Comparison of ENCODE assay signal across 30 mouse cellular contexts in the genomic region with DNA sequence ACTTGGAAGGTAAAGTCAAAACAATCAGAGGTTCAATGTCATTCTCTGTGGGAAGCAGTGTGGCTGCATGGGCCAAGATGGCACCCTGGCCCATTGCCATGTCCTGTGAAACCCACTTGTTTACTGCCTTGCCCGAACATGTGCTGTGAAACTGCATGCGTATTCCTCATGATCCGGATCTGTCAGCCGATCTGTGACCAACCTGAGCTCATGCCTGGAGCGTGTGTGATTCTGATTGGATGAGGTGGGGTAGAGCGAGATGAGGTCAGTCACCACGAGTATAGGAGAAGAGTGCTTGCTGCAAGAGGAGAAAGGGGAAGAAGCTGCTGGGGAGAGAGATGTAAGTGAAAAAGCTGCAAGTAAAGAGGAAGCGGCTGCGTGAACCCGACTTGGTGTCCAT.
DNase-seq lines count a peak whose midpoint lies in the region; ATAC-seq and TF ChIP-seq lines count a peak whose summit lies in the region.
"Had no signal": no experiment of that assay in that cellular context is flagged by ENCODE, and none has a peak within 500 bp of the region (broad histone marks: within the 10 kb centered on the region; RNA-seq: fewer than 3 reads in every experiment).

No protein-coding gene starts in this region.

- no peak for ATAC-seq in lung, postnatal 0 days
- ATAC-seq in megakaryocyte progenitor cell, adult 5-6 weeks (replicated peaks; ENCODE audit: poor library complexity) = peak; percentile 39; the same call in 1 of the 2 replicates
- no peak for ATAC-seq in frontal cortex, adult (ENCODE audit: low TSS enrichment)
- ATAC-seq: forebrain, embryonic 15.5 days; hindbrain, postnatal 0 days; inflammation-experienced regulatory T-cells, adult 6 months had no signal

- no peak for TF ChIP-seq RAD21 in CH12.LX (IDR thresholded peaks at IDR 0.05; ENCODE audit: low read depth, low read length)

- no peak for TF ChIP-seq POLR2A in liver, adult 2 months (IDR thresholded peaks at IDR 0.05; ENCODE audit: extremely low read depth, insufficient read depth, low read length)
- peak; percentile 51; the same call in 1 of the 2 replicates for TF ChIP-seq POLR2A in CH12.LX (IDR thresholded peaks at IDR 0.05; ENCODE audit: low read depth, low read length)

- no peak for TF ChIP-seq EP300 in lung, postnatal 0 days (IDR thresholded peaks at IDR 0.05)
- no peak for TF ChIP-seq EP300 in CH12.LX (IDR thresholded peaks at IDR 0.05; ENCODE audit: low read length)

- dilution Hi-C loops in CH12.LX (cut with MboI; ENCODE audit: extremely low pct_ligation_motif_present, extremely low pct_unique_long_range_greater_than_20kb, low sequenced_read_pairs) = no loop called here

- no peaks in the 10 kb centered on the region for H3K9me3 ChIP-seq in lung, postnatal 0 days (ENCODE audit: low read length)
- peaks cover 6% of the 10 kb centered on the region for H3K9me3 ChIP-seq in CH12.LX (replicated peaks; ENCODE audit: low read length)
- H3K9me3 ChIP-seq: embryonic facial prominence, embryonic 13.5 days; forebrain, embryonic 12.5 days; forebrain, embryonic 15.5 days; heart, embryonic 10.5 days had no signal

- no peak overlapping the region for H3K27ac ChIP-seq in liver, adult 2 months (replicated peaks; ENCODE audit: insufficient read depth, low read depth, low read length)
- H3K27ac ChIP-seq in lung, postnatal 0 days (ENCODE audit: low read length) = no peak overlapping the region
- H3K27ac ChIP-seq in CH12.LX (ENCODE audit: insufficient read depth, low read depth) = no peak overlapping the region
- H3K27ac ChIP-seq: embryonic facial prominence, embryonic 10.5 days; embryonic facial prominence, embryonic 13.5 days; forebrain, embryonic 12.5 days; forebrain, embryonic 15.5 days; heart, adult 2 months; heart, embryonic 10.5 days; heart, embryonic 13.5 days; hindbrain, embryonic 14.5 days; hindbrain, postnatal 0 days had no signal

- H3K4me3 ChIP-seq in liver, adult 2 months (ENCODE audit: insufficient read depth, low read depth, low read length) = no peak overlapping the region
- H3K4me3 ChIP-seq in lung, postnatal 0 days (ENCODE audit: low read depth, low read length) = no peak overlapping the region
- no peak overlapping the region for H3K4me3 ChIP-seq in CH12.LX (replicated peaks in 1 of 3; ENCODE audit: low read depth in 2 of 3, low read length in 2 of 3, poor library complexity in 1 of 3)
- H3K4me3 ChIP-seq: embryonic facial prominence, embryonic 10.5 days; embryonic facial prominence, embryonic 13.5 days; erythroblast, embryonic 14.5 days; forebrain, embryonic 12.5 days; forebrain, embryonic 15.5 days; heart, adult 2 months; heart, embryonic 10.5 days; heart, embryonic 13.5 days had no signal

- no peaks in the 10 kb centered on the region for H3K4me1 ChIP-seq in liver, adult 2 months (ENCODE audit: control insufficient read depth, insufficient read depth, low read length)
- no peaks in the 10 kb centered on the region for H3K4me1 ChIP-seq in lung, postnatal 0 days (ENCODE audit: insufficient read depth, low read depth, low read length)
- peaks cover 0 to 5% of the 10 kb centered on the region in 2 experiments; a peak in 1 of 4 replicates for H3K4me1 ChIP-seq in CH12.LX (ENCODE audit: control insufficient read depth in 1 of 2, insufficient read depth in 2 of 2)
- H3K4me1 ChIP-seq: embryonic facial prominence, embryonic 10.5 days; embryonic facial prominence, embryonic 13.5 days; forebrain, embryonic 12.5 days; heart, embryonic 10.5 days; heart, embryonic 13.5 days had no signal

- peak; percentile 12 for DNase-seq in liver, adult 2 months (ENCODE audit: extremely low read depth, low read depth, low spot score)
- no peak for DNase-seq in liver
- peak; percentile 28 for DNase-seq in lung, postnatal 36 days
- no peak for DNase-seq in lung, postnatal 0 days (ENCODE audit: low spot score)
- DNase-seq in CH12.LX (ENCODE audit: extremely low read depth) = peak; percentile 42
- DNase-seq in adrenal gland, postnatal 10 days = no peak
- DNase-seq: adrenal gland, adult 2 months; adrenal gland, postnatal 25 days; B cell, adult 2 months; cerebellum, adult 18-20 months; cerebellum, adult 9-10 months; cerebellum, postnatal 25 days; embryo, embryonic 11 days; gastrocnemius, postnatal 10 days; gastrocnemius, postnatal 36 days; heart, adult 2 months; heart, postnatal 14 days; heart, postnatal 4 days had no signal

- H3K9ac ChIP-seq in liver, adult 2 months (ENCODE audit: low read depth, low read length) = no peak overlapping the region
- no peak overlapping the region for H3K9ac ChIP-seq in lung, postnatal 0 days (replicated peaks; ENCODE audit: low read depth)
- no peak overlapping the region for H3K9ac ChIP-seq in CH12.LX (ENCODE audit: insufficient read depth, low read depth)
- H3K9ac ChIP-seq: embryonic facial prominence, embryonic 13.5 days; forebrain, embryonic 12.5 days; forebrain, embryonic 15.5 days; heart, embryonic 13.5 days; hindbrain, embryonic 14.5 days had no signal

- H3K4me2 ChIP-seq in lung, postnatal 0 days (replicated peaks; ENCODE audit: low read depth, low read length) = no peak overlapping the region
- peak overlapping the region; percentile 75 for H3K4me2 ChIP-seq in CH12.LX (ENCODE audit: insufficient read depth, low read depth, poor library complexity, severe bottlenecking)
- H3K4me2 ChIP-seq: embryonic facial prominence, embryonic 13.5 days; forebrain, embryonic 12.5 days; forebrain, embryonic 15.5 days; heart, embryonic 13.5 days; hindbrain, embryonic 14.5 days had no signal

- H3K79me2 ChIP-seq in liver, adult 2 months (ENCODE audit: control insufficient read depth, insufficient read depth, low read length) = no peaks in the 10 kb centered on the region
- no peaks in the 10 kb centered on the region for H3K79me2 ChIP-seq in CH12.LX (replicated peaks; ENCODE audit: control insufficient read depth, extremely low read depth, insufficient read depth, poor library complexity, severe bottlenecking)

- in situ Hi-C loops in CH12.LX (cut with MboI; ENCODE audit: low pct_ligation_motif_present, low pct_unique_long_range_greater_than_20kb, low sequenced_read_pairs) = no loop called here

- WGBS in liver, adult 2 months = 89% methylated on average over 10 of the region's 10 CpGs
- WGBS in lung, postnatal 0 days = 84% methylated on average over 10 of the region's 10 CpGs

- no peaks in the 10 kb centered on the region for H3K36me3 ChIP-seq in liver, adult 2 months (ENCODE audit: control insufficient read depth, insufficient read depth, low read length)
- no peaks in the 10 kb centered on the region for H3K36me3 ChIP-seq in lung, postnatal 0 days (ENCODE audit: insufficient read depth, low read length)
- no peaks in the 10 kb centered on the region for H3K36me3 ChIP-seq in CH12.LX (replicated peaks in 1 of 2; ENCODE audit: control insufficient read depth in 1 of 2, insufficient read depth in 1 of 2, low read length in 1 of 2)
- H3K36me3 ChIP-seq: embryonic facial prominence, embryonic 10.5 days; embryonic facial prominence, embryonic 13.5 days; forebrain, embryonic 12.5 days; forebrain, embryonic 15.5 days; heart, embryonic 10.5 days; heart, embryonic 13.5 days had no signal

- no peak for TF ChIP-seq CTCF in liver, adult 2 months (IDR thresholded peaks at IDR 0.05; ENCODE audit: low read depth, low read length)
- no peak for TF ChIP-seq CTCF in lung, postnatal 0 days (IDR thresholded peaks at IDR 0.05)
- no peak for TF ChIP-seq CTCF in CH12.LX (conservative IDR thresholded peaks at IDR 0.05 in 1 of 2, IDR thresholded peaks at IDR 0.05 in 1 of 2; ENCODE audit: low read depth in 2 of 2, low read length in 2 of 2)

- H3K27me3 ChIP-seq in liver, adult 2 months (ENCODE audit: control insufficient read depth, insufficient read depth, low read length) = no peaks in the 10 kb centered on the region
- no peaks in the 10 kb centered on the region for H3K27me3 ChIP-seq in lung, postnatal 0 days (replicated peaks; ENCODE audit: insufficient read depth, low read length)
- no peaks in the 10 kb centered on the region for H3K27me3 ChIP-seq in CH12.LX (replicated peaks)
- H3K27me3 ChIP-seq: embryonic facial prominence, embryonic 13.5 days; forebrain, embryonic 12.5 days; forebrain, embryonic 15.5 days; heart, embryonic 13.5 days had no signal

TF ChIP-seq in CH12.LX, 34 proteins besides CTCF, POLR2A, EP300 and RAD21:
- no peak for TF ChIP-seq USF1 (IDR thresholded peaks at IDR 0.05; ENCODE audit: low read depth, low read length)
- TF ChIP-seq NRF1 (IDR thresholded peaks at IDR 0.05; ENCODE audit: low read depth, low read length) = 0 out of 2 replicates have a peak, but pooled peaks have one; percentile 13
- TF ChIP-seq SMC3 (IDR thresholded peaks at IDR 0.05; ENCODE audit: low read depth, low read length) = no peak
- peak; percentile 81 for TF ChIP-seq BHLHE40 (IDR thresholded peaks at IDR 0.05; ENCODE audit: low read depth, low read length)
- TF ChIP-seq MXI1 (IDR thresholded peaks at IDR 0.05; ENCODE audit: low read depth, low read length) = peak; percentile 59; the same call in 1 of the 2 replicates
- no peak for TF ChIP-seq ZNF384 (IDR thresholded peaks at IDR 0.05; ENCODE audit: low read depth, low read length)
- peak; percentile 90; the same call in 1 of the 2 replicates for TF ChIP-seq MAX (IDR thresholded peaks at IDR 0.05; ENCODE audit: low read length)
- 0 out of 2 replicates have a peak, but pooled peaks have one; percentile 21 for TF ChIP-seq TBP (conservative IDR thresholded peaks at IDR 0.05; ENCODE audit: low read depth, low read length)
- no peak for TF ChIP-seq ELF1 (IDR thresholded peaks at IDR 0.05; ENCODE audit: low read depth, low read length)
- TF ChIP-seq CHD2 (IDR thresholded peaks at IDR 0.05; ENCODE audit: low read length) = peak; percentile 72
- 0 out of 2 replicates have a peak, but pooled peaks have one; percentile 37 for TF ChIP-seq ZMIZ1 (IDR thresholded peaks at IDR 0.05; ENCODE audit: low read depth, low read length)
- TF ChIP-seq RCOR1 (conservative IDR thresholded peaks at IDR 0.05; ENCODE audit: low read depth, low read length) = no peak
- TF ChIP-seq MYC (IDR thresholded peaks at IDR 0.05; ENCODE audit: low read depth, low read length) = peak; percentile 82
- TF ChIP-seq MAFK (IDR thresholded peaks at IDR 0.05; ENCODE audit: insufficient replicate concordance, low read length) = no peak

Comparison
In these comparisons a context has a peak if more than half of its experiments do, and no peak if none do; other contexts are left out.
1. DNase-seq: peak in liver, adult 2 months (single experiment), lung, postnatal 36 days (single experiment) and CH12.LX (single experiment); none in liver (single experiment), lung, postnatal 0 days (single experiment) and adrenal gland, postnatal 10 days (single experiment).